Mouse (Mus musculus): ENCODE data around the gene Tmed5.
A peak's percentile ranks its signal among the peaks of the same experiment; 100 is the strongest.
"Not testable (repeated sequence)": the region's sequence is repeated elsewhere in the genome, so short reads cannot be mapped to it uniquely, and the experiment has no call there.

Gene Tmed5

GRCm38 (mm10) chr5:108132441-108133243 is at the start of gene Tmed5, which contains the start of gene Ccdc18:
TSS of gene Tmed5 (minus strand) at chr5:108132620.
TSS of gene Ccdc18 (plus strand) at chr5:108132875.
- DNase-seq (ENCODE audit: low read depth, low spot score): peak; percentile 90

GRCm38 (mm10) chr5:108163695-108164094 is 31.3 kb upstream of the Tmed5 start:
- DNase-seq (ENCODE audit: low read depth, low spot score): no peak

GRCm38 (mm10) chr5:108160796-108161195 is 28.4 kb upstream of the Tmed5 start:
- DNase-seq (ENCODE audit: low read depth, low spot score): no peak

GRCm38 (mm10) chr5:108152592-108152991 is 20.2 kb upstream of the Tmed5 start:
- DNase-seq (ENCODE audit: low read depth, low spot score): no peak

GRCm38 (mm10) chr5:108131849-108132440 is 475 bp downstream of the Tmed5 start:
- DNase-seq (ENCODE audit: low read depth, low spot score): no peak

- DNase-seq (ENCODE audit: low read depth, low spot score): no peak
These were observed 12.1 kb downstream of the Tmed5 start for GRCm38 (mm10) chr5:108120221-108120900.

GRCm38 (mm10) chr5:108117693-108118092 is 14.7 kb downstream of the Tmed5 start:
- no peak for DNase-seq (ENCODE audit: low read depth, low spot score)

GRCm38 (mm10) chr5:108109346-108109745 is 23.1 kb downstream of the Tmed5 start:
- no peak for DNase-seq (ENCODE audit: low read depth, low spot score)

- DNase-seq (ENCODE audit: low read depth, low spot score): no peak
These were observed 28.1 kb downstream of the Tmed5 start for GRCm38 (mm10) chr5:108104306-108104705.

GRCm38 (mm10) chr5:108100196-108100595 is 32.2 kb downstream of the Tmed5 start:
- no peak for DNase-seq (ENCODE audit: low read depth, low spot score)

GRCm38 (mm10) chr5:108097676-108098075 is 34.7 kb downstream of the Tmed5 start:
- no peak for DNase-seq (ENCODE audit: low read depth, low spot score)

GRCm38 (mm10) chr5:108092731-108093130 is 39.7 kb downstream of the Tmed5 start:
- DNase-seq (ENCODE audit: low read depth, low spot score): not testable (repeated sequence)

GRCm38 (mm10) chr5:108085440-108085839 is 47.0 kb downstream of the Tmed5 start:
- no peak for DNase-seq (ENCODE audit: low read depth, low spot score)

GRCm38 (mm10) chr5:108082380-108082779 is 50.0 kb downstream of the Tmed5 start:
- DNase-seq (ENCODE audit: low read depth, low spot score): no peak

GRCm38 (mm10) chr5:108079603-108080002 is 52.8 kb downstream of the Tmed5 start:
- no peak for DNase-seq (ENCODE audit: low read depth, low spot score)

- no peak for DNase-seq (ENCODE audit: low read depth, low spot score)
These were observed 55.4 kb downstream of the Tmed5 start for GRCm38 (mm10) chr5:108076833-108077540.

GRCm38 (mm10) chr5:108076241-108076640 is 56.2 kb downstream of the Tmed5 start:
- DNase-seq (ENCODE audit: low read depth, low spot score): no peak

- no peak for DNase-seq (ENCODE audit: low read depth, low spot score)
These were observed 60.1 kb downstream of the Tmed5 start for GRCm38 (mm10) chr5:108072301-108072700.

- peak; percentile 95 for DNase-seq (ENCODE audit: low read depth, low spot score)
These were observed 66.7 kb downstream of the Tmed5 start, which contains the start of gene Mtf2 for GRCm38 (mm10) chr5:108065465-108066411. TSS of gene Mtf2 (plus strand) at chr5:108065674.

GRCm38 (mm10) chr5:108060413-108060812 is 72.0 kb downstream of the Tmed5 start:
- DNase-seq (ENCODE audit: low read depth, low spot score): no peak
